Mouse (Mus musculus): ENCODE measurements around the gene Tll2. TPM values are rescaled to one million over a fixed set of nuclear protein-coding genes. Genes with fewer than 3 reads are reported as not detected.

Tll2 gene
- total and polyA plus RNA-seq, 2 experiments from 2014 or later = 0.33 to 1.00 TPM

- no peak overlapping the region for H3K27ac ChIP-seq (ENCODE audit: low read depth, low read length)
- ATAC-seq = no peak
- TF ChIP-seq CTCF (IDR thresholded peaks at IDR 0.05; ENCODE audit: low read depth) = 0 out of 2 replicates have a peak, but pooled peaks have one; percentile 31
- no peak overlapping the region for H3K4me3 ChIP-seq (ENCODE audit: low read depth, low read length)
- DNase-seq = no peak
- H3K9ac ChIP-seq = no peak overlapping the region
- no peaks in the 10 kb centered on the region for H3K36me3 ChIP-seq (ENCODE audit: insufficient read depth)
- no peaks in the 10 kb centered on the region for H3K4me1 ChIP-seq (ENCODE audit: insufficient read depth)
- no peaks in the 10 kb centered on the region for H3K9me3 ChIP-seq (ENCODE audit: low read length)
- H3K27me3 ChIP-seq (ENCODE audit: insufficient read depth, low read length) = no peaks in the 10 kb centered on the region
- H3K4me2 ChIP-seq (ENCODE audit: low read depth) = no peak overlapping the region
- WGBS = 35% methylated on average over 10 of the region's 10 CpGs
Observed at GRCm38 (mm10) chr19:41053530-41053929, 153.1 kb downstream of the Tll2 start.

- no peak for TF ChIP-seq CTCF (IDR thresholded peaks at IDR 0.05; ENCODE audit: low read depth)
- H3K9ac ChIP-seq = no peak overlapping the region
- no peak overlapping the region for H3K4me2 ChIP-seq (ENCODE audit: low read depth)
- H3K4me1 ChIP-seq (ENCODE audit: insufficient read depth) = no peaks in the 10 kb centered on the region
- ATAC-seq = no peak
- H3K9me3 ChIP-seq (ENCODE audit: low read length) = no peaks in the 10 kb centered on the region
- H3K36me3 ChIP-seq (ENCODE audit: insufficient read depth) = no peaks in the 10 kb centered on the region
- H3K27ac ChIP-seq (ENCODE audit: low read depth, low read length) = no peak overlapping the region
- H3K4me3 ChIP-seq (ENCODE audit: low read depth, low read length) = no peak overlapping the region
- DNase-seq = no peak
- no peaks in the 10 kb centered on the region for H3K27me3 ChIP-seq (ENCODE audit: insufficient read depth, low read length)
- 84% methylated on average over 5 of the region's 5 CpGs for WGBS
Observed at GRCm38 (mm10) chr19:41052247-41052646, 154.4 kb downstream of the Tll2 start.

DNA sequence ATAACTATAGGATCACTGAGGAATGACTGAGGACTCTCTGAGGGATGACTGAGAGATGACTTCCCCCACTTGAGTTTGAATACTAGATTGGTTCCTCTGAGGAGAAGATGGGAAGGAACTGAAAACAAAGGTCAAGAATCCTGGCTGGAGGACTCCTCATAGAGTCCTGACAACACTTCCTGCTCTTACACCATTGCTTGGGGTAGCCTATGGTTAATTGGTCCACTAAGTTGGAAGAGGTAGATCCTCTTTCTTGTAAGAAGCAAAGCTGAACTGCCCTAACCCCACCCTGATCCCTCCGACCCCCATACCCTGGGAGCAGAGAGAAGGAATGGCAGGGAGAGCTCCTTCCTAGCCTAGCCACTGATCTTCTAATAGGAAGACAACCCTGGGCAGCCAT, 154.9 kb downstream of the Tll2 start:
- Histone ChIP-seq H3K4me2 (ENCODE audit: low read depth) (no peak overlapping the region), H3K4me3 (ENCODE audit: low read depth, low read length) (no peak overlapping the region), H3K27ac (ENCODE audit: low read depth, low read length) (no peak overlapping the region), H3K9me3 (ENCODE audit: low read length) (no peaks in the 10 kb centered on the region), H3K36me3 (ENCODE audit: insufficient read depth) (no peaks in the 10 kb centered on the region), H3K9ac (no peak overlapping the region), H3K27me3 (ENCODE audit: insufficient read depth, low read length) (no peaks in the 10 kb centered on the region), H3K4me1 (ENCODE audit: insufficient read depth) (no peaks in the 10 kb centered on the region)
- DNase-seq (no peak), ATAC-seq (no peak)
- no peak for TF ChIP-seq CTCF (IDR thresholded peaks at IDR 0.05; ENCODE audit: low read depth)
- WGBS = 100% methylated on average over 1 of the region's 1 CpGs

GRCm38 (mm10) chr19:41048187-41048559, 158.5 kb downstream of the Tll2 start:
- H3K27ac ChIP-seq (ENCODE audit: low read depth, low read length) = peak overlapping the region; percentile 40; the same call in 1 of the 2 replicates
- H3K9ac ChIP-seq = no peak overlapping the region
- H3K4me3 ChIP-seq (ENCODE audit: low read depth, low read length) = no peak overlapping the region
- H3K4me2 ChIP-seq (ENCODE audit: low read depth) = no peak overlapping the region
- H3K9me3 ChIP-seq (ENCODE audit: low read length) = no peaks in the 10 kb centered on the region
- 89% methylated on average over 3 of the region's 3 CpGs for WGBS
- no peak for DNase-seq
- H3K27me3 ChIP-seq (ENCODE audit: insufficient read depth, low read length) = no peaks in the 10 kb centered on the region
- no peak for TF ChIP-seq CTCF (IDR thresholded peaks at IDR 0.05; ENCODE audit: low read depth)
- ATAC-seq = peak; percentile 5; the same call in 1 of the 2 replicates
- H3K36me3 ChIP-seq (ENCODE audit: insufficient read depth) = no peaks in the 10 kb centered on the region
- no peaks in the 10 kb centered on the region for H3K4me1 ChIP-seq (ENCODE audit: insufficient read depth)

GRCm38 (mm10) chr19:41047437-41048186, 159.0 kb downstream of the Tll2 start:
- TF ChIP-seq CTCF (IDR thresholded peaks at IDR 0.05; ENCODE audit: low read depth) = no peak
- ATAC-seq (peak; percentile 67), DNase-seq (peak; percentile 73)
- Histone ChIP-seq H3K36me3 (ENCODE audit: insufficient read depth) (no peaks in the 10 kb centered on the region), H3K27me3 (ENCODE audit: insufficient read depth, low read length) (no peaks in the 10 kb centered on the region), H3K9ac (no peak overlapping the region), H3K27ac (ENCODE audit: low read depth, low read length) (peak overlapping the region; percentile 40; the same call in 1 of the 2 replicates), H3K9me3 (ENCODE audit: low read length) (no peaks in the 10 kb centered on the region), H3K4me2 (ENCODE audit: low read depth) (peak overlapping the region; percentile 13; the same call in 1 of the 2 replicates), H3K4me3 (ENCODE audit: low read depth, low read length) (no peak overlapping the region), H3K4me1 (ENCODE audit: insufficient read depth) (no peaks in the 10 kb centered on the region)
- WGBS = 70% methylated on average over 9 of the region's 9 CpGs

- no peak for TF ChIP-seq CTCF (IDR thresholded peaks at IDR 0.05; ENCODE audit: low read depth)
- Histone ChIP-seq H3K9ac (no peak overlapping the region), H3K4me2 (ENCODE audit: low read depth) (no peak overlapping the region), H3K4me1 (ENCODE audit: insufficient read depth) (no peaks in the 10 kb centered on the region), H3K27me3 (ENCODE audit: insufficient read depth, low read length) (no peaks in the 10 kb centered on the region), H3K36me3 (ENCODE audit: insufficient read depth) (no peaks in the 10 kb centered on the region), H3K9me3 (ENCODE audit: low read length) (no peaks in the 10 kb centered on the region), H3K4me3 (ENCODE audit: low read depth, low read length) (no peak overlapping the region), H3K27ac (ENCODE audit: low read depth, low read length) (no peak overlapping the region)
- DNase-seq (no peak), ATAC-seq (no peak)
- WGBS = 61% methylated on average over 10 of the region's 10 CpGs
Observed at GRCm38 (mm10) chr19:41045091-41045770, 161.4 kb downstream of the Tll2 start.

GRCm38 (mm10) chr19:41039110-41039509, 167.5 kb downstream of the Tll2 start:
- Histone ChIP-seq H3K4me3 (ENCODE audit: low read depth, low read length) (no peak overlapping the region), H3K4me1 (ENCODE audit: insufficient read depth) (no peaks in the 10 kb centered on the region), H3K9me3 (ENCODE audit: low read length) (no peaks in the 10 kb centered on the region), H3K9ac (no peak overlapping the region), H3K4me2 (ENCODE audit: low read depth) (no peak overlapping the region), H3K27ac (ENCODE audit: low read depth, low read length) (no peak overlapping the region), H3K27me3 (ENCODE audit: insufficient read depth, low read length) (no peaks in the 10 kb centered on the region), H3K36me3 (ENCODE audit: insufficient read depth) (no peaks in the 10 kb centered on the region)
- WGBS = 89% methylated on average over 7 of the region's 7 CpGs
- DNase-seq (no peak), ATAC-seq (no peak)
- TF ChIP-seq CTCF (IDR thresholded peaks at IDR 0.05; ENCODE audit: low read depth) = no peak
